34 mouse cellular contexts compared by ENCODE assay signal in genomic region chr4:149971393-149971792, GRCm38 (mm10).
"Had no signal": no experiment of that assay in that cellular context is flagged by ENCODE, and none has a peak within 500 bp of the region (broad histone marks: within the 10 kb centered on the region; RNA-seq: fewer than 3 reads in every experiment).

No protein-coding gene starts in this region.

- H3K27ac ChIP-seq: heart, embryonic 13.5 days; heart, embryonic 15.5 days; hindbrain, embryonic 10.5 days; hindbrain, embryonic 12.5 days; hindbrain, embryonic 13.5 days; hindbrain, embryonic 14.5 days; hindbrain, embryonic 15.5 days; hindbrain, postnatal 0 days; intestine, embryonic 15.5 days; kidney, embryonic 15.5 days; kidney, postnatal 0 days; layer of hippocampus, adult 2 months; left cerebral cortex, adult 2 months had no signal

- H3K4me2 ChIP-seq: heart, embryonic 11.5 days; heart, embryonic 12.5 days; heart, embryonic 13.5 days; heart, embryonic 15.5 days; hindbrain, embryonic 12.5 days; hindbrain, embryonic 13.5 days; hindbrain, embryonic 14.5 days; hindbrain, embryonic 15.5 days; intestine, embryonic 15.5 days; kidney, embryonic 15.5 days had no signal

- H3K4me3 ChIP-seq: heart, embryonic 12.5 days; heart, embryonic 13.5 days; heart, embryonic 15.5 days; hindbrain, embryonic 10.5 days; hindbrain, embryonic 12.5 days; hindbrain, embryonic 13.5 days; hindbrain, embryonic 15.5 days; intestine, embryonic 15.5 days; kidney, embryonic 15.5 days; layer of hippocampus, adult 2 months; left cerebral cortex, adult 2 months had no signal

- H3K9me3 ChIP-seq: heart, embryonic 12.5 days; heart, embryonic 13.5 days; heart, embryonic 15.5 days; hindbrain, embryonic 10.5 days; hindbrain, embryonic 12.5 days; hindbrain, embryonic 13.5 days; hindbrain, embryonic 15.5 days; intestine, embryonic 15.5 days; kidney, embryonic 15.5 days had no signal

- H3K36me3 ChIP-seq: heart, embryonic 12.5 days; heart, embryonic 13.5 days; heart, embryonic 15.5 days; hindbrain, embryonic 10.5 days; hindbrain, embryonic 12.5 days; hindbrain, embryonic 13.5 days; hindbrain, embryonic 15.5 days; intestine, embryonic 15.5 days; kidney, embryonic 15.5 days had no signal

- H3K4me1 ChIP-seq: hindbrain, embryonic 13.5 days had no signal

- H3K27me3 ChIP-seq: heart, embryonic 15.5 days; hindbrain, embryonic 12.5 days; hindbrain, embryonic 15.5 days; intestine, embryonic 15.5 days; kidney, embryonic 15.5 days had no signal

- H3K9ac ChIP-seq: heart, embryonic 12.5 days; heart, embryonic 13.5 days; heart, embryonic 15.5 days; hindbrain, embryonic 12.5 days; hindbrain, embryonic 13.5 days; hindbrain, embryonic 14.5 days; hindbrain, embryonic 15.5 days; intestine, embryonic 15.5 days; kidney, embryonic 15.5 days had no signal

- DNase-seq: heart, postnatal 10 days; heart, postnatal 14 days; heart, postnatal 36 days; heart, postnatal 4 days; kidney, adult 11 months; kidney, adult 18-20 months; kidney, adult 2 months; kidney, adult 9 months; kidney, postnatal 10 days; kidney, postnatal 14 days; kidney, postnatal 25 days; kidney, postnatal 36 days; kidney, postnatal 4 days; layer of hippocampus, adult 9-11 months; layer of hippocampus, postnatal 36 days had no signal

- ATAC-seq: hindbrain, embryonic 16.5 days; hindbrain, postnatal 0 days; inflammation-experienced regulatory T-cells, adult 6 months; intestine, embryonic 15.5 days; intestine, embryonic 16.5 days; intestine, postnatal 0 days had no signal
